Mouse (Mus musculus): ENCODE data around the gene Mms19. TPM values are rescaled to one million over a fixed set of nuclear protein-coding genes. Genes with fewer than 3 reads are reported as not detected.

Gene Mms19
- polyA plus RNA-seq, 1 experiment from 2014 or later = 35.6 TPM

- Histone ChIP-seq H3K9me3 (ENCODE audit: low read depth, low read length) (no peaks in the 10 kb centered on the region), H3K9ac (peak overlapping the region; percentile 74), H3K4me2 (peak overlapping the region; percentile 79), H3K36me3 (ENCODE audit: insufficient read depth) (peaks cover 40% of the 10 kb centered on the region), H3K4me3 (ENCODE audit: low read depth, low read length) (peak overlapping the region; percentile 93), H3K27ac (ENCODE audit: low read depth) (no peak overlapping the region), H3K27me3 (ENCODE audit: insufficient read depth, low read length) (no peaks in the 10 kb centered on the region), H3K4me1 (ENCODE audit: insufficient read depth) (peaks cover 13% of the 10 kb centered on the region)
- DNase-seq (no peak), ATAC-seq (ENCODE audit: insufficient read depth) (no peak)
- 29% methylated on average over 6 of the region's 6 CpGs for WGBS
- no peak for TF ChIP-seq CTCF (IDR thresholded peaks at IDR 0.05; ENCODE audit: low read depth)
Measured at GRCm38 (mm10) chr19:41934124-41934523, 46.8 kb downstream of the Mms19 start.

GRCm38 (mm10) chr19:41933179-41934086 lies 47.5 kb downstream of the Mms19 start, which contains the start of the genes Exosc1 and Zdhhc16:
Gene Exosc1, minus strand, starts transcription at chr19:41933423.
Gene Zdhhc16, plus strand, starts transcription at chr19:41933480.
- under 1% methylated on average over 47 of the region's 47 CpGs for WGBS
- H3K4me2 ChIP-seq = peak within 1 kb of the TSS; percentile 86
- H3K4me3 ChIP-seq (ENCODE audit: low read depth, low read length) = peak within 1 kb of the TSS; percentile 93
- H3K27ac ChIP-seq (ENCODE audit: low read depth) = peak within 1 kb of the TSS; percentile 37
- H3K4me1 ChIP-seq (ENCODE audit: insufficient read depth) = peaks cover 13% of the 10 kb centered on the region
- peak; percentile 100 for ATAC-seq (ENCODE audit: insufficient read depth)
- DNase-seq = peak; percentile 99
- TF ChIP-seq CTCF (IDR thresholded peaks at IDR 0.05; ENCODE audit: low read depth) = no peak
- no peaks in the 10 kb centered on the region for H3K27me3 ChIP-seq (ENCODE audit: insufficient read depth, low read length)
- H3K9ac ChIP-seq = peak within 1 kb of the TSS; percentile 75
- H3K9me3 ChIP-seq (ENCODE audit: low read depth, low read length) = no peaks in the 10 kb centered on the region
- H3K36me3 ChIP-seq (ENCODE audit: insufficient read depth) = peaks cover 41% of the 10 kb centered on the region

GRCm38 (mm10) chr19:41932686-41933085 lies 48.3 kb downstream of the Mms19 start:
- no peak for TF ChIP-seq CTCF (IDR thresholded peaks at IDR 0.05; ENCODE audit: low read depth)
- Histone ChIP-seq H3K27ac (ENCODE audit: low read depth) (peak overlapping the region; percentile 24; the same call in 1 of the 2 replicates), H3K9me3 (ENCODE audit: low read depth, low read length) (no peaks in the 10 kb centered on the region), H3K4me3 (ENCODE audit: low read depth, low read length) (peak overlapping the region; percentile 93), H3K4me2 (peak overlapping the region; percentile 86), H3K4me1 (ENCODE audit: insufficient read depth) (peaks cover 13% of the 10 kb centered on the region), H3K27me3 (ENCODE audit: insufficient read depth, low read length) (no peaks in the 10 kb centered on the region), H3K36me3 (ENCODE audit: insufficient read depth) (peaks cover 41% of the 10 kb centered on the region), H3K9ac (peak overlapping the region; percentile 75)
- DNase-seq = no peak
- ATAC-seq (ENCODE audit: insufficient read depth) = peak; percentile 7
- WGBS = under 1% methylated on average over 28 of the region's 28 CpGs

GRCm38 (mm10) chr19:41920412-41921067 lies 60.4 kb downstream of the Mms19 start:
- peaks cover 60% of the 10 kb centered on the region for H3K36me3 ChIP-seq (ENCODE audit: insufficient read depth)
- DNase-seq (no peak), ATAC-seq (ENCODE audit: insufficient read depth) (no peak)
- no peak overlapping the region for H3K9ac ChIP-seq
- no peak overlapping the region for H3K4me3 ChIP-seq (ENCODE audit: low read depth, low read length)
- H3K4me2 ChIP-seq = no peak overlapping the region
- H3K9me3 ChIP-seq (ENCODE audit: low read depth, low read length) = no peaks in the 10 kb centered on the region
- H3K4me1 ChIP-seq (ENCODE audit: insufficient read depth) = no peaks in the 10 kb centered on the region
- no peak for TF ChIP-seq CTCF (IDR thresholded peaks at IDR 0.05; ENCODE audit: low read depth)
- H3K27ac ChIP-seq (ENCODE audit: low read depth) = no peak overlapping the region
- H3K27me3 ChIP-seq (ENCODE audit: insufficient read depth, low read length) = no peaks in the 10 kb centered on the region
- 66% methylated on average over 5 of the region's 5 CpGs for WGBS

GRCm38 (mm10) chr19:41919471-41919870 lies 61.5 kb downstream of the Mms19 start:
- WGBS = 58% methylated on average over 4 of the region's 4 CpGs
- no peak for ATAC-seq (ENCODE audit: insufficient read depth)
- TF ChIP-seq CTCF (IDR thresholded peaks at IDR 0.05; ENCODE audit: low read depth) = no peak

GRCm38 (mm10) chr19:41916853-41917252 lies 64.1 kb downstream of the Mms19 start:
- DNase-seq = no peak
- Histone ChIP-seq H3K9me3 (ENCODE audit: low read depth, low read length) (no peaks in the 10 kb centered on the region), H3K27ac (ENCODE audit: low read depth) (no peak overlapping the region), H3K9ac (no peak overlapping the region), H3K4me1 (ENCODE audit: insufficient read depth) (no peaks in the 10 kb centered on the region; the same call in 1 of the 2 replicates), H3K27me3 (ENCODE audit: insufficient read depth, low read length) (no peaks in the 10 kb centered on the region), H3K4me3 (ENCODE audit: low read depth, low read length) (no peak overlapping the region), H3K4me2 (no peak overlapping the region), H3K36me3 (ENCODE audit: insufficient read depth) (peaks cover 49% of the 10 kb centered on the region)
- no peak for TF ChIP-seq CTCF (IDR thresholded peaks at IDR 0.05; ENCODE audit: low read depth)
- 72% methylated on average over 4 of the region's 4 CpGs for WGBS
- ATAC-seq (ENCODE audit: insufficient read depth) = no peak

More at GRCm38 (mm10) chr19:41919471-41919870, 61.5 kb downstream of the Mms19 start:
- Histone ChIP-seq H3K4me3 (ENCODE audit: low read depth, low read length) (no peak overlapping the region), H3K27me3 (ENCODE audit: insufficient read depth, low read length) (no peaks in the 10 kb centered on the region), H3K9ac (no peak overlapping the region), H3K9me3 (ENCODE audit: low read depth, low read length) (no peaks in the 10 kb centered on the region), H3K36me3 (ENCODE audit: insufficient read depth) (peaks cover 64% of the 10 kb centered on the region), H3K4me2 (no peak overlapping the region), H3K27ac (ENCODE audit: low read depth) (no peak overlapping the region), H3K4me1 (ENCODE audit: insufficient read depth) (no peaks in the 10 kb centered on the region)
- DNase-seq = no peak

- no peak for TF ChIP-seq CTCF (IDR thresholded peaks at IDR 0.05; ENCODE audit: low read depth)
- no peak overlapping the region for H3K4me3 ChIP-seq (ENCODE audit: low read depth, low read length)
- H3K4me2 ChIP-seq = no peak overlapping the region
- no peaks in the 10 kb centered on the region for H3K27me3 ChIP-seq (ENCODE audit: insufficient read depth, low read length)
- peaks cover 49% of the 10 kb centered on the region for H3K36me3 ChIP-seq (ENCODE audit: insufficient read depth)
- DNase-seq = no peak
- no peak for ATAC-seq (ENCODE audit: insufficient read depth)
- H3K4me1 ChIP-seq (ENCODE audit: insufficient read depth) = no peaks in the 10 kb centered on the region; the same call in 1 of the 2 replicates
- 94% methylated on average over 3 of the region's 3 CpGs for WGBS
- H3K9ac ChIP-seq = no peak overlapping the region
- H3K9me3 ChIP-seq (ENCODE audit: low read depth, low read length) = no peaks in the 10 kb centered on the region
- no peak overlapping the region for H3K27ac ChIP-seq (ENCODE audit: low read depth)
Measured at GRCm38 (mm10) chr19:41915294-41915693, 65.7 kb downstream of the Mms19 start.

Measured in lung, embryonic 14.5 days (tissue).